Mouse (Mus musculus) embryonic facial prominence, embryonic 11.5 days (tissue): ENCODE measurements around the gene Cd200. TPM values are rescaled to one million over a fixed set of nuclear protein-coding genes. Genes with fewer than 3 reads are reported as not detected.

Source experiments
- ATAC-seq: fragments of 200-750 bp; cut with Nextera tagmentation; replicated peaks from 2 replicates; pipeline ENCODE4 v1.8.0; 2017; ENCODE audit warnings: low read depth; ENCODE audit not compliant: insufficient number of reproducible peaks, low FRiP score, low TSS enrichment
- DNase-seq: peaks from one replicate; pipeline ENCODE4 v3.0.0-alpha.2; 2015; ENCODE audit warnings: low spot score
- H3K27ac ChIP-seq: fragments of 300-500 bp; sonication (generic); replicated peaks from 2 replicates; pipeline ENCODE4 v1.5.1; 2014; ENCODE audit warnings: mild to moderate bottlenecking, low read depth, low read length, control low read depth
- H3K27me3 ChIP-seq: fragments of 300-500 bp; sonication (generic); 2 replicates; pipeline ENCODE4 v1.6.1; 2014; ENCODE audit warnings: mild to moderate bottlenecking, low read length, moderate library complexity, mixed read lengths; ENCODE audit not compliant: control insufficient read depth, insufficient read depth
- H3K36me3 ChIP-seq: fragments of 300-500 bp; sonication (generic); replicated peaks from 2 replicates; pipeline ENCODE4 v1.6.1; 2014; ENCODE audit warnings: low read depth, mild to moderate bottlenecking, low read length, moderate library complexity, mixed read lengths; ENCODE audit not compliant: control insufficient read depth, insufficient read depth
- H3K4me1 ChIP-seq: fragments of 300-500 bp; sonication (generic); 2 replicates; pipeline ENCODE4 v1.6.1; 2014; ENCODE audit warnings: low read length, mixed read lengths; ENCODE audit not compliant: control insufficient read depth, insufficient read depth
- H3K4me2 ChIP-seq: fragments of 300-500 bp; sonication (generic); 2 replicates; pipeline ENCODE4 v1.6.1; 2014; ENCODE audit warnings: low read depth, mild to moderate bottlenecking, control low read depth, low read length, moderate library complexity
- H3K4me3 ChIP-seq: fragments of 300-500 bp; sonication (generic); 2 replicates; pipeline ENCODE4 v1.5.1; 2014; ENCODE audit warnings: low read depth, low read length, control low read depth
- H3K9ac ChIP-seq: fragments of 300-500 bp; sonication (generic); replicated peaks from 2 replicates; pipeline ENCODE4 v1.6.1; 2014; ENCODE audit warnings: mild to moderate bottlenecking, control low read depth, low read length
- H3K9me3 ChIP-seq: fragments of 300-500 bp; sonication (generic); replicated peaks from 2 replicates; pipeline ENCODE4 v1.6.1; 2016; ENCODE audit warnings: mild to moderate bottlenecking, low read length, inconsistent platforms, mixed read lengths; ENCODE audit not compliant: control insufficient read depth
- WGBS: fragments of 180-500 bp; shearing (Covaris S2); extraction: QIAGEN DNeasy Blood & Tissue Kit; methylation state at CpG from one replicate; pipeline ENCODE4 v1.1.7; 2014; 5-methylcytosine and 5-hydroxymethylcytosine counted together
- polyA plus RNA-seq: library from polyadenylated mRNA; unstranded; fragments of >200 nt; fragmentation: Nextera tagmentation; extraction: Ambion mirVana; gene quantifications from 2 replicates; pipeline ENCODE4 v1.2.1, GENCODE M21; 2014

The Cd200 gene
- polyA plus RNA-seq, 1 experiment from 2014 or later, result 22.3 TPM

GRCm38 (mm10) chr16:45390286-45390956, 18.4 kb downstream of the Cd200 start:
- Histone ChIP-seq H3K27ac (no peak overlapping the region), H3K36me3 (no peaks in the 10 kb centered on the region), H3K9me3 (no peaks in the 10 kb centered on the region), H3K27me3 (no peaks in the 10 kb centered on the region), H3K9ac (no peak overlapping the region), H3K4me1 (no peaks in the 10 kb centered on the region), H3K4me3 (no peak overlapping the region), H3K4me2 (no peak overlapping the region)
- 72% methylated on average over 5 of the region's 5 CpGs for WGBS
- DNase-seq, result no peak
- ATAC-seq, result no peak

- DNase-seq, result no peak
- Histone ChIP-seq H3K9me3 (no peaks in the 10 kb centered on the region), H3K27ac (no peak overlapping the region), H3K4me1 (no peaks in the 10 kb centered on the region), H3K9ac (no peak overlapping the region), H3K36me3 (no peaks in the 10 kb centered on the region), H3K4me2 (no peak overlapping the region), H3K4me3 (no peak overlapping the region), H3K27me3 (no peaks in the 10 kb centered on the region)
- ATAC-seq, result no peak
- WGBS, result 78% methylated on average over 2 of the region's 2 CpGs
These were observed 19.0 kb downstream of the Cd200 start for GRCm38 (mm10) chr16:45389833-45390232.

- no peak overlapping the region for H3K4me2 ChIP-seq
- H3K9me3 ChIP-seq, result no peaks in the 10 kb centered on the region
- H3K4me3 ChIP-seq, result no peak overlapping the region
- ATAC-seq (no peak), DNase-seq (no peak)
- WGBS, result 82% methylated on average over 2 of the region's 2 CpGs
- no peaks in the 10 kb centered on the region for H3K36me3 ChIP-seq
- no peak overlapping the region for H3K9ac ChIP-seq
- no peaks in the 10 kb centered on the region for H3K27me3 ChIP-seq
- no peak overlapping the region for H3K27ac ChIP-seq
- no peaks in the 10 kb centered on the region for H3K4me1 ChIP-seq
These were observed 19.8 kb downstream of the Cd200 start for GRCm38 (mm10) chr16:45389041-45389440.

- WGBS, result 79% methylated on average over 3 of the region's 3 CpGs
- DNase-seq (no peak), ATAC-seq (no peak)
- Histone ChIP-seq H3K4me3 (no peak overlapping the region), H3K9ac (no peak overlapping the region), H3K36me3 (no peaks in the 10 kb centered on the region), H3K27me3 (no peaks in the 10 kb centered on the region), H3K4me2 (no peak overlapping the region), H3K27ac (no peak overlapping the region), H3K9me3 (no peaks in the 10 kb centered on the region), H3K4me1 (no peaks in the 10 kb centered on the region)
These were observed 27.0 kb downstream of the Cd200 start for GRCm38 (mm10) chr16:45381811-45382210.

GRCm38 (mm10) chr16:45378959-45379358, 29.9 kb downstream of the Cd200 start:
- no peaks in the 10 kb centered on the region for H3K27me3 ChIP-seq
- DNase-seq, result no peak
- ATAC-seq, result no peak
- WGBS, result 74% methylated on average over 3 of the region's 3 CpGs
- H3K9me3 ChIP-seq, result no peaks in the 10 kb centered on the region
- no peak overlapping the region for H3K4me3 ChIP-seq
- no peak overlapping the region for H3K9ac ChIP-seq
- no peak overlapping the region for H3K4me2 ChIP-seq
- no peaks in the 10 kb centered on the region for H3K4me1 ChIP-seq
- H3K36me3 ChIP-seq, result no peaks in the 10 kb centered on the region
- H3K27ac ChIP-seq, result no peak overlapping the region

- Histone ChIP-seq H3K4me2 (no peak overlapping the region), H3K9ac (no peak overlapping the region), H3K4me1 (no peaks in the 10 kb centered on the region), H3K27ac (no peak overlapping the region), H3K4me3 (no peak overlapping the region), H3K9me3 (no peaks in the 10 kb centered on the region), H3K36me3 (no peaks in the 10 kb centered on the region), H3K27me3 (no peaks in the 10 kb centered on the region)
- DNase-seq (no peak), ATAC-seq (no peak)
- WGBS, result 95% methylated on average over 5 of the region's 5 CpGs
These were observed 30.5 kb downstream of the Cd200 start for GRCm38 (mm10) chr16:45378147-45378943.

- no peaks in the 10 kb centered on the region for H3K9me3 ChIP-seq
These were observed 31.5 kb downstream of the Cd200 start for GRCm38 (mm10) chr16:45377332-45377731.

GRCm38 (mm10) chr16:45376812-45377211, 32.0 kb downstream of the Cd200 start:
- Histone ChIP-seq H3K9ac (no peak overlapping the region), H3K27ac (no peak overlapping the region), H3K4me1 (no peaks in the 10 kb centered on the region), H3K4me3 (no peak overlapping the region), H3K9me3 (no peaks in the 10 kb centered on the region), H3K36me3 (no peaks in the 10 kb centered on the region), H3K4me2 (no peak overlapping the region), H3K27me3 (no peaks in the 10 kb centered on the region)
- ATAC-seq (no peak), DNase-seq (no peak)
- 30% methylated on average over 2 of the region's 2 CpGs for WGBS

More at GRCm38 (mm10) chr16:45377332-45377731, 31.5 kb downstream of the Cd200 start:
- no peak overlapping the region for H3K4me3 ChIP-seq
- no peaks in the 10 kb centered on the region for H3K4me1 ChIP-seq
- WGBS, result 90% methylated on average over 4 of the region's 4 CpGs
- H3K27ac ChIP-seq, result no peak overlapping the region
- H3K9ac ChIP-seq, result no peak overlapping the region
- H3K36me3 ChIP-seq, result no peaks in the 10 kb centered on the region
- H3K4me2 ChIP-seq, result no peak overlapping the region
- no peak for ATAC-seq
- DNase-seq, result no peak
- H3K27me3 ChIP-seq, result no peaks in the 10 kb centered on the region
